Comparison of ENCODE assay signal across 7 mouse cellular contexts in the genomic region with DNA sequence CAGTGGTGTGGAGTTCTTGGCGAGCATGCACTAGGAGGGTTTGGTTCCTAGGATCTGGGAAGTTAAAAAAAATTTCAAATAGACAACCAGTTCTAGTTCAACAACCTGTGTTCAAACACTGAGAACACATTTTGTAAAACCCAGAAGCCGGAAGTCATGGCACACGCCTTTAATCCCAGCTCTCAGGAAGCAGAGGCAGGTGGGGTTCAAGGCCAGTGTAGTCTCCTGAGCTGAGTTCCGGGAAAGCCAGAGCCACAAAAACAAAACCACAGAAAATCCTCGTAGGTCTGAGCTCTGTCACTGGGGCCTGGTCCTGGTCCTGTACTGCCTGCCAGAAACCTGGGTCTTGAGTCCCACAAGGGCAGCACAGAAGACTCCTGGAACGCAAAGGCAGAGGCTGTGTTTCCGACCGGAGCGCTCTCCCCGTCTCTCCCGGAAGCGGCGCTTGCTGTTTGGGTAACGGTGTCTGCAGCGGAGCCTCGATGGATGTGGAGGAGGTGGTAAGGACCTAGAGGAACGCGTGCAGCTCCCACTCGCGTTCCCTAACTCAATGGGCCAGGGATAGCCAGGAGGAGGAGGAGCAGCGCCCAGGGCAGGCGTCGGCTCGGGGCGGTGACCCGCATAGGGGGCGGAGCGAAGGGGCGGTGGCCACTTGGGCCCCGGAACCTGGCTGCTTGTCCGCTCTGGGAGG. TPM values are rescaled to one million over a fixed set of nuclear protein-coding genes. Genes with fewer than 3 reads are reported as not detected.
A peak's percentile ranks its signal among the peaks of the same experiment; 100 is the strongest.
DNase-seq lines count a peak whose midpoint lies in the region; ATAC-seq and TF ChIP-seq lines count a peak whose summit lies in the region.

Gene Taf1b (plus strand): TSS at position 210 of the 691 bp plus-strand sequence.

- WGBS in intestine, postnatal 0 days, result 6% methylated on average over 31 of the region's 31 CpGs
- WGBS in midbrain, embryonic 12.5 days, result 9% methylated on average over 31 of the region's 31 CpGs
- whole genome bisulfite sequencing in small intestine, adult 2 months, result 5% methylated on average over 31 of the region's 31 CpGs

- no peaks in the 10 kb centered on the region for H3K36me3 ChIP-seq in intestine, postnatal 0 days (ENCODE audit: control insufficient read depth, insufficient read depth)
- H3K36me3 ChIP-seq in midbrain, embryonic 12.5 days, result 0 out of 2 replicates have a peak, but pooled peaks cover 2% of the 10 kb centered on the region
- no peaks in the 10 kb centered on the region for H3K36me3 ChIP-seq in small intestine, adult 2 months (ENCODE audit: control insufficient read depth, insufficient read depth, low read length)

- TF ChIP-seq CTCF in intestine, postnatal 0 days (IDR thresholded peaks at IDR 0.05; ENCODE audit: low read depth), result no peak
- TF ChIP-seq CTCF in small intestine, adult 2 months (IDR thresholded peaks at IDR 0.05; ENCODE audit: extremely low read depth, insufficient read length, insufficient replicate concordance, low read depth, low read length), result no peak

- intact Hi-C loops in left cerebral cortex, postnatal 4 days (cut with DNase I), result no loop called here

- H3K9me3 ChIP-seq in intestine, postnatal 0 days (ENCODE audit: control insufficient read depth), result no peaks in the 10 kb centered on the region
- no peaks in the 10 kb centered on the region for H3K9me3 ChIP-seq in midbrain, embryonic 12.5 days

- peak; percentile 91 for DNase-seq in adrenal gland, adult 2 months
- DNase-seq in embryo, embryonic 11.5 days (ENCODE audit: low read depth, low spot score), result peak; percentile 72
- DNase-seq in gastrocnemius, postnatal 4 days (ENCODE audit: low spot score in 2 of 2), result peak; percentile 57 to 79
- DNase-seq in left cerebral cortex, postnatal 4 days, result peak; percentile 78

- peak within 1 kb of the TSS; percentile 68 for H3K4me2 ChIP-seq in intestine, postnatal 0 days (replicated peaks; ENCODE audit: low read depth)
- peak within 1 kb of the TSS; percentile 56 for H3K4me2 ChIP-seq in midbrain, embryonic 12.5 days (replicated peaks)

- ATAC-seq in intestine, postnatal 0 days, result peak; percentile 88
- ATAC-seq in midbrain, embryonic 12.5 days (ENCODE audit: low FRiP score, low read depth), result peak; percentile 90

- H3K4me3 ChIP-seq in intestine, postnatal 0 days (ENCODE audit: low read depth, low read length), result peak within 1 kb of the TSS; percentile 73
- H3K4me3 ChIP-seq in midbrain, embryonic 12.5 days, result peak within 1 kb of the TSS; percentile 77
- peak within 1 kb of the TSS; percentile 72 for H3K4me3 ChIP-seq in small intestine, adult 2 months (ENCODE audit: low read depth, low read length)

- no peaks in the 10 kb centered on the region for H3K4me1 ChIP-seq in intestine, postnatal 0 days (replicated peaks; ENCODE audit: control insufficient read depth, insufficient read depth, low read length)
- no peaks in the 10 kb centered on the region for H3K4me1 ChIP-seq in midbrain, embryonic 12.5 days
- no peaks in the 10 kb centered on the region; the same call in 1 of the 2 replicates for H3K4me1 ChIP-seq in small intestine, adult 2 months (ENCODE audit: control insufficient read depth, insufficient read depth, insufficient read length, low read length)

- H3K9ac ChIP-seq in intestine, postnatal 0 days (ENCODE audit: low read depth, low read length), result peak within 1 kb of the TSS; percentile 48
- peak within 1 kb of the TSS; percentile 73 for H3K9ac ChIP-seq in midbrain, embryonic 12.5 days (replicated peaks)

- TF ChIP-seq POLR2A in small intestine, adult 2 months (IDR thresholded peaks at IDR 0.05; ENCODE audit: low read depth, low read length), result peak; percentile 40; the same call in 1 of the 2 replicates

- no peak within 1 kb of the TSS for H3K27ac ChIP-seq in intestine, postnatal 0 days (ENCODE audit: low read depth, low read length)
- 0 out of 2 replicates have a peak within 1 kb of the TSS, but pooled peaks have one; percentile 30 for H3K27ac ChIP-seq in midbrain, embryonic 12.5 days (replicated peaks)
- H3K27ac ChIP-seq in small intestine, adult 2 months (ENCODE audit: insufficient read depth, low read depth, low read length), result peak within 1 kb of the TSS; percentile 14; the same call in 1 of the 2 replicates

- H3K27me3 ChIP-seq in intestine, postnatal 0 days (replicated peaks; ENCODE audit: control insufficient read depth, insufficient read depth, low read length), result no peaks in the 10 kb centered on the region
- no peaks in the 10 kb centered on the region for H3K27me3 ChIP-seq in midbrain, embryonic 12.5 days
- no peaks in the 10 kb centered on the region for H3K27me3 ChIP-seq in small intestine, adult 2 months (ENCODE audit: control insufficient read depth, insufficient read depth, low read length)

RNA-seq across cellular contexts. Expression of gene Taf1b, which starts in this region (rescaled TPM):
- total RNA-seq in adrenal gland, adult 2 months (2021), result 10 to 100 TPM; 11.7 to 15.0 TPM
- 3.4 and 3.5 TPM in 2 replicates for polyA plus RNA-seq in adrenal gland, adult 2 months (2012; rRNA removed)
- total RNA-seq in gastrocnemius, postnatal 4 days (2021), result 10 to 100 TPM; 12.7 to 12.9 TPM
- polyA plus RNA-seq in intestine, postnatal 0 days (2015; fragmentation: Nextera tagmentation; extraction: Ambion mirVana), result 10.3 and 10.4 TPM in 2 replicates
- total RNA-seq in left cerebral cortex, postnatal 4 days (2021), result 10 to 100 TPM; 38.3 to 41.6 TPM
- 26.9 and 27.4 TPM in 2 replicates for polyA plus RNA-seq in midbrain, embryonic 12.5 days (2016; fragmentation: Nextera tagmentation; extraction: Ambion mirVana)
- 0.79 and 1.9 TPM in 2 replicates for polyA plus RNA-seq in small intestine, adult 2 months (2012; rRNA removed)
